Mouse (Mus musculus): ENCODE results near the gene Dhx58. TPM values are rescaled to one million over a fixed set of nuclear protein-coding genes. Genes with fewer than 3 reads are reported as not detected.

Gene Dhx58
- polyA plus RNA-seq, 1 experiment from 2014 or later = 3.1 TPM

DNA sequence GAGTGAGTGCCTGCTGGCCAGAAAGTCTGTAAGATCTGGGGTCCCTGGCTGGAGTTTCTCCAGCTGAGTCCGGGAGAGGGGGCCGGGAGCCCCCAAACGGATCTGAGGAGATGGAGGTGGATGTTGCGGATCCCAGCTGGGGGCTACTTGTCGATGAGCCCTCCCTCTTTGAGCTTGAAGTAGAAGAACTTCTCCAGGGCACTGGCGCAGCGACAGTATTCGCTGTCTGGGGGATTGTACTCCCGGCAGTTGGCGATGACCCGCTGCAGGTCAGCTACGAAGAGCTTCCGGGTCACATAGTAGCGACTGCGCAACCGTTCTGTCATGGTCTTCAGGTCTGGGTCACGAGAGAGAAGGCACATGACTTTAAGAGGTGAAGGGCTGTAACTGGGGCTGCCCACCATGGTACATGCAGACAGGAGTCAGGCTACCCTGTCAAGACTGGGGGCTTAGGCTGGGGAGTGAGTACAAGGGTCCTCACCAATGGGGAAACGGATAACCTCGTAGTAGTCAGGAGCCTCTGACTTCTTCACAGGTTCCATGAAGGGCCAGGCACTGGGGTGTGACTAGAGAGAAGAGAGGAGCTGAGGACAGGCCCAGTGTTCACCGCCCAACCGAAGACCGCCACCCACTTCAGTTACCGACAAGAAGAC lies 1.1 kb upstream of the Dhx58 start:
- DNase-seq (ENCODE audit: low spot score) = no peak
- H3K9me3 ChIP-seq (replicated peaks) = no peaks in the 10 kb centered on the region
- no peak overlapping the region for H3K4me3 ChIP-seq
- WGBS = 95% methylated on average over 23 of the region's 23 CpGs
- H3K4me1 ChIP-seq = peaks cover 39% of the 10 kb centered on the region
- H3K27me3 ChIP-seq (ENCODE audit: low read depth, poor library complexity, severe bottlenecking) = peaks cover 7% of the 10 kb centered on the region; the same call in 1 of the 2 replicates
- H3K36me3 ChIP-seq = peaks cover 60% of the 10 kb centered on the region
- H3K27ac ChIP-seq = no peak overlapping the region

DNA sequence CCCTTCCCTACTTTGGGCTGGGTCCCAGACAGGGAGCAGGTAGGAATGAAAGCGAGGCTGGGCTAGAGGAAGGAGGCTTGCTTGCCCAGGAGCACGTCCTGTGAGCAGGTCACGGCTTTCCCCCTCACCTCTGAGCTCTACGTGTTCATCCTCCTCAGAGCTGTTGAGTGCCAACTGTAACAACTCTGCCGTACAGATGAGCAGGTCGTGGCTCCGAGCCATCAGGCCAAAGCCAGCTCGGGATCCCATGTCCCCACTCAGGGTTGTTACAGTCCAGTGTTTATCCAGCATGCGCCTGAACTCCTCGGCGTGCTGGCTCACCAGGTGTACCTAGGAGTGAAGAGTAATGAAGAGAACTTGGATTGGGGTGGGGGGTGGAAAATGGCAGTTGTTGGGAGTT lies 705 bp downstream of the Dhx58 start:
- peaks cover 39% of the 10 kb centered on the region for H3K4me1 ChIP-seq
- DNase-seq (ENCODE audit: low spot score) = no peak
- no peak overlapping the region for H3K4me3 ChIP-seq
- peaks cover 41% of the 10 kb centered on the region for H3K36me3 ChIP-seq
- 67% methylated on average over 11 of the region's 11 CpGs for WGBS
- no peaks in the 10 kb centered on the region for H3K9me3 ChIP-seq (replicated peaks)
- H3K27ac ChIP-seq = no peak overlapping the region
- H3K27me3 ChIP-seq (ENCODE audit: low read depth, poor library complexity, severe bottlenecking) = peaks cover 7% of the 10 kb centered on the region; the same call in 1 of the 2 replicates

DNA sequence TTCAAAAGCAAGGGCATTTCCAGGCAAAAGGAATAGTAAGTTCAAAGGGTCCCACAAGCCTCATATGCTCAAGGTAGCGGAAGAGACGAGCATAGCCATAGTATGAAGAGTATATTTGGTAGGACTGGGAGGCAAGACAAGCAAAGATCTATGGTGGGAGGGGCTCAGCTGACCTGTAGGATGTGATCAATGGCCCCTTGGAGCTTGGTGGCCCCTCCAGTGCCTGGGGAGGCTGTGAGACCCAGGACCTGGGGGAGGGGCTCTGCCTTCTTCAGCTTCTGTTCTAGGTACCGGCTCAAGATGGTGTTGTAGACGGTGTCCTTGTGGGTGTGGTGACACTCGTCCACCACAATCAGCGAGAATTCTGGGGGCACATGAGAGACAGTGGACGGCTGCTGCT lies 1.2 kb downstream of the Dhx58 start:
- Histone ChIP-seq H3K27ac (no peak overlapping the region), H3K9me3 (replicated peaks) (no peaks in the 10 kb centered on the region), H3K36me3 (peaks cover 37% of the 10 kb centered on the region), H3K4me3 (peak overlapping the region; percentile 21; the same call in 1 of the 2 replicates), H3K27me3 (ENCODE audit: low read depth, poor library complexity, severe bottlenecking) (peaks cover 7% of the 10 kb centered on the region; the same call in 1 of the 2 replicates), H3K4me1 (peaks cover 39% of the 10 kb centered on the region)
- DNase-seq (ENCODE audit: low spot score) = no peak
- 43% methylated on average over 7 of the region's 7 CpGs for WGBS

DNA sequence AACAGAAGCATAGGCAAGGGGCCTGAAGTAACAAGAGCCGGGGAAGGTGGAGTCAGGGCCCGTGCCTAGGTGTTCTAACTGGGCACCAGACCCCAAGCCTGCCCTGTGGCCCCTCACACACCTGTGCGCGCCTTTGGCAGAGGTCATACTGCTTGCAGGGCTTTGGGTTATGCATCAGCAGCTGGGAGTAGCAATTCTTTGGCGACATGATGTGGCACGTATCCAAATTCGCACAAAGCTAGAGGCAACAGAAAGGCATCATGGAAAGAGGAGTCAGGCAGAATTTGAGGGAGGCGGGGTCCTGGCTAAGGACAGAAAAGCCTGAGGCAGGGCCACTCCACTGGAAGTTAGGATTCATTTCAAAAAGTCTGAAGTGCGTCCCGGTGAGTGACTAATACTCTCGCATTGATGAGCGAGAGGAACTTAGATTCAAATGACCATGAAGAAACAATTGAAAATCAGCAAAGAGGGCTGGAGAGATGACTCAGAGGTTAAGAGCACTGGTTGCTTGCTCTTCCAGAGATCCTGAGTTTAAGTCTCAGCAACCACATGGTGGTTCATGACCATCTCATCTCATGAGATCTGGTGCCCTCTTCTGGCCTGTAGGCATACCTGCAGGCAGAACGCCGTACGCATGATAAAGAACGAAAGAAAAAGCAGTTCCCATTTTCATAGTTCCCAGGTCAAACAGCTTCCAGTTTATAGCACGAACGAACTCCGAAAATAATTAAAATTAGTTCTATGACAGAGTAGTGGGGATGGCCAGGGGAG lies 1.8 kb downstream of the Dhx58 start:
- WGBS = 35% methylated on average over 19 of the region's 19 CpGs
- no peaks in the 10 kb centered on the region for H3K9me3 ChIP-seq (replicated peaks)
- H3K27ac ChIP-seq = no peak overlapping the region
- peak; percentile 72 for DNase-seq (ENCODE audit: low spot score)
- H3K27me3 ChIP-seq (ENCODE audit: low read depth, poor library complexity, severe bottlenecking) = peaks cover 7% of the 10 kb centered on the region; the same call in 1 of the 2 replicates
- peak overlapping the region; percentile 21; the same call in 1 of the 2 replicates for H3K4me3 ChIP-seq
- peaks cover 30% of the 10 kb centered on the region for H3K36me3 ChIP-seq
- H3K4me1 ChIP-seq = peaks cover 39% of the 10 kb centered on the region

DNA sequence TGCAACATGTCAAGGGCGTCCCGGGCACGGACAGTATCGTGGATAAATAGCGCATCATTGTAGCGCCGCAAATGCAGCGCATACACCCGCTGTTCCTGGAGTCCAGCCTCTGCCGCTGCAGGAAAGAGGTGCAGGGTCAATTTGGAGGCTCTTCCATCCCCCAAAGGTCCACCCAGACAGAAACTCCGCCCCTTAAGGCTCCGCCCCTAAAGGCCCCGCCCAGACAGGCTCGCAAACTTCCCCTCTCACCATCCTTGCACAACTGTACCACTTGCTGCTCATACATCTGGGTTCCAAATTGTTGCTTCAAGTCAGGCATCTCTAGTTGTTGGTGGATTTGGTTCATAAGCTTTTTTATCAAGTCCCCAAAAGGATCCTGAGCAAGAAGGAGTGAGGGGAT lies 2.8 kb downstream of the Dhx58 start:
- DNase-seq (ENCODE audit: low spot score) = peak; percentile 57
- Histone ChIP-seq H3K9me3 (replicated peaks) (no peaks in the 10 kb centered on the region), H3K27ac (no peak overlapping the region), H3K4me3 (peak overlapping the region; percentile 40), H3K36me3 (peaks cover 21% of the 10 kb centered on the region), H3K4me1 (peaks cover 39% of the 10 kb centered on the region), H3K27me3 (ENCODE audit: low read depth, poor library complexity, severe bottlenecking) (peaks cover 7% of the 10 kb centered on the region; the same call in 1 of the 2 replicates)
- WGBS = 3% methylated on average over 14 of the region's 14 CpGs

DNA sequence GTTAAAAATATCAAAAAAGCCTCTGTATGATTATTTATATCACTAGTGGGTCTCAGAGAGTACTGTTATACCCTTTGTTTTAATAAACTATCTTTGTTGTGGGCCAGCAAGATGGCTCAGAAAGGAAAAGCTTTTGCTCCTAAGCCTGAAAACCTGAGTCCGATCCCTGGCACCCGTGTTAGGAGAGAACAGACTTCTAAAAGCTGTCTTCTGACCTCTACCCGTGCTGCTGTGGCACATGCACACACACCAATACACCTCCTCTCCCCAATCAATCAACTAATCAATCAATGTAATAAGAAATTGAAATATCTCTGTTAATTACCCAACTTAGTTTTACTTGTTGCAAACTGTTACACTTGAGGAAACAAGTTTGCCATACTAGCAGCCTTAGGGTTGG lies 3.4 kb downstream of the Dhx58 start:
- H3K4me3 ChIP-seq = no peak overlapping the region

DNA sequence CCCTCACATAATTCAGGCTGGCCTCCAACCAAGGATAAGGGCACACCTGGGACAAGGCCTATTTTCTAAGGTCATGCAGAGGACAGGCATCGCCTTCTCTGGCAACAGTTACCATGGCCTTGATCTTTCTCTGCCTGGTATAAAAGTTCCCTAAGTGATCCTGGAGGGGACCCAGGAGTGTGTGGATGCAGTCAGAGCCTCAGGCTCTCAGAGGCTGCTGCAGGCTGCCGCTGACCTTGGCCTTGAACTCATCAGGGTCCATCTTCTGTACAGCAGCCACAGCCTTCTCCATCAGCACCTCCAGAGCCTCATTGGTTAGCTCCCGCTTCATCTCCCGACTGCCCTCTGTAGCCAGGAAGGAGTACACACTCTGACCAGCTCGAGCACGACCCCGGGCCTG lies 6.2 kb downstream of the Dhx58 start:
- Histone ChIP-seq H3K4me1 (peaks cover 28% of the 10 kb centered on the region), H3K27me3 (ENCODE audit: low read depth, poor library complexity, severe bottlenecking) (peaks cover 17% of the 10 kb centered on the region), H3K4me3 (no peak overlapping the region), H3K9me3 (replicated peaks) (no peaks in the 10 kb centered on the region), H3K27ac (no peak overlapping the region), H3K36me3 (no peaks in the 10 kb centered on the region)
- 72% methylated on average over 7 of the region's 7 CpGs for WGBS
- DNase-seq (ENCODE audit: low spot score) = no peak

More for the DNA sequence above, 3.4 kb downstream of the Dhx58 start:
- Histone ChIP-seq H3K27me3 (ENCODE audit: low read depth, poor library complexity, severe bottlenecking) (peaks cover 7% of the 10 kb centered on the region; the same call in 1 of the 2 replicates), H3K27ac (no peak overlapping the region), H3K9me3 (replicated peaks) (no peaks in the 10 kb centered on the region), H3K36me3 (peaks cover 15% of the 10 kb centered on the region), H3K4me1 (peaks cover 39% of the 10 kb centered on the region)
- DNase-seq (ENCODE audit: low spot score) = no peak
- WGBS = 75% methylated on average over 3 of the region's 3 CpGs

DNA sequence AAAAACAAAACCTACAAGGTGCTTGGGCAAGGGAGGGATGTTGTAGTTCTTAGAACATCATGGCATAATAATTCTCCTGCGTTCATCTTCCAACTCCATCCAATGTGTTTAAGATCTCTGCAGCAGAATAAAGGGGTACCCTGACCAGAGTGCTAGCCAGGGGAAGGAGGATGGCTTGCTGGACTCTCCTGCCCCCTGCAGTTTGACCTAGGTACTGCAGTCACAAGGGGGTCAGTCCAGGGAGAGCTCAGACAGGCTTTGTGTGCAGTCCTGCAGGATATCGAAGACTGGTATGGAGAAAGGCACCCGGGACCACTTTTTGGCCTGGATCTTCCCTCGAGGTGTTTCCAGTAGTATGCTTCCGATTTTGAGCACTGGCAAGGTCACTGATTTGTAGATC lies 9.1 kb downstream of the Dhx58 start:
- Histone ChIP-seq H3K9me3 (replicated peaks) (no peaks in the 10 kb centered on the region), H3K27ac (no peak overlapping the region), H3K4me1 (peaks cover 20% of the 10 kb centered on the region), H3K36me3 (no peaks in the 10 kb centered on the region), H3K27me3 (ENCODE audit: low read depth, poor library complexity, severe bottlenecking) (peaks cover 40% of the 10 kb centered on the region), H3K4me3 (no peak overlapping the region)
- 50% methylated on average over 5 of the region's 5 CpGs for WGBS
- DNase-seq (ENCODE audit: low spot score) = peak; percentile 87

DNA sequence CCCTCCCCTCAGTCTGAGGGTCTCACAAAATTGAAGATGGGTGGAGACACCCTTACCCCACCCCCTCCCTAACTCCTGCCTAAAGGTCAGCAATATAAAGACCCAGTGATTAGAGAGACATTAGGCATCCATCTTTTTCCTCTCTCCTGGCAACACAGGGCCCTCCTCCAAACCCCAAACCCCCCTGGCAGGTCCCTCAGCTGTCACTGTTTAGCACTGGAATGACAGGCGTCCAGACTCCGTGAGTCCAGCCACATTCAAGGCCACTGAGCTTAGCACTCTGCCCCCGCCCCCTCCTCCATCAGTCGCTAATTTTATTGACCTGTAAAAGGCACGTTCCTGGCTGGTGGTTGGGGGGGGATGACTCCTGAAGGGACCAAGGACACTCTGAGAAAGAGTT lies 10.9 kb downstream of the Dhx58 start:
- Histone ChIP-seq H3K36me3 (no peaks in the 10 kb centered on the region), H3K4me1 (peaks cover 20% of the 10 kb centered on the region), H3K4me3 (no peak overlapping the region), H3K27me3 (ENCODE audit: low read depth, poor library complexity, severe bottlenecking) (peaks cover 43% of the 10 kb centered on the region), H3K9me3 (replicated peaks) (no peaks in the 10 kb centered on the region), H3K27ac (no peak overlapping the region)
- WGBS = 15% methylated on average over 5 of the region's 5 CpGs
- no peak for DNase-seq (ENCODE audit: low spot score)

DNA sequence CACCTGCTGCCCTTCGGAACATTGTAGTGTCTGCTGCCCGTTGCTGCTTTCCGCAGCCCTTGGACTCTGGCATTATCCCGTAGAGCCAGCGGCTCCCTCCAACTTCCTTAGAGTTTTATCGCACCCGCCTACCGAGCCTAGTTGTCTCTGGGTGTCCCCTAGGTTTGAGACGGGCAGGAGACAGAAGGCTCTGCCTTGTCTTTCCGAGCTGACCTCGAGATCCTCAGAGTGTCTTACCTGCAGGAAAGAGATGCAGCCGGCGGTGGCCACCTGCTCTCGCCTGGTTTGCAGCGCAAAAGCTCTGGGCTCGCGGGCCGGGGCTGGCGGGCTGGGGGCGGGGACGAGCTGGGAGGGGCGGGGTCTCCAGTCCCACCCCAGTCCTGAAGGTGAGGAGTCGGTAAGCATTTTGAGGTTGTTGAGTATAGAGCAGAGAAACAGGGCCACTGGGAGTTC lies 11.9 kb downstream of the Dhx58 start, which contains the start of gene Zfp385c:
TSS of gene Zfp385c (minus strand) at position 292 of the 453 bp plus-strand sequence.
- Histone ChIP-seq H3K4me3 (peak within 1 kb of the TSS; percentile 45), H3K9me3 (replicated peaks) (no peaks in the 10 kb centered on the region), H3K27me3 (ENCODE audit: low read depth, poor library complexity, severe bottlenecking) (peaks cover 43% of the 10 kb centered on the region), H3K36me3 (no peaks in the 10 kb centered on the region), H3K4me1 (peaks cover 20% of the 10 kb centered on the region), H3K27ac (no peak within 1 kb of the TSS)
- DNase-seq (ENCODE audit: low spot score) = peak; percentile 54
- 2% methylated on average over 23 of the region's 23 CpGs for WGBS

DNA sequence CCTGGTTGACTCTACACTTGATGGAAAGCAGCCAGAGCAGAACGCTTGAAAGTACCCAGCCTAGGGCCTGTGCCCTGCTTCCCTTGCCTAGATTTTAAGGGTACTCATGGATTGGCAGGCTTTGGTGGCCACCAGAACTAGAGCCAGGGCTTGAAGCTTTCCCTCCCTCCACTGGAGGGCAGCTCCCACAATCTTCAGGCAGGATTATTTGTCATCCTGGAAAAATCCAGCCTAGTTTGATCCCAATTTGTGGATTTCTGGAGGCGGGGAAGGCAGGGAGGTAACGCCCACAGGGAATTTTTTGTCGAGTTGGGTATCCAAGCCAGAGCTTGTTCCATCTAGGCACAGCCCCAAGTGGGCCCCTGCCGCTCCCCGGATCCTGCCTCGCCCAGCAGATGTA lies 13.7 kb downstream of the Dhx58 start:
- no peak for DNase-seq (ENCODE audit: low spot score)
- Histone ChIP-seq H3K4me3 (no peak overlapping the region), H3K27ac (no peak overlapping the region), H3K4me1 (peaks cover 20% of the 10 kb centered on the region), H3K9me3 (replicated peaks) (no peaks in the 10 kb centered on the region), H3K27me3 (ENCODE audit: low read depth, poor library complexity, severe bottlenecking) (peaks cover 43% of the 10 kb centered on the region), H3K36me3 (no peaks in the 10 kb centered on the region)
- WGBS = 80% methylated on average over 7 of the region's 7 CpGs

DNA sequence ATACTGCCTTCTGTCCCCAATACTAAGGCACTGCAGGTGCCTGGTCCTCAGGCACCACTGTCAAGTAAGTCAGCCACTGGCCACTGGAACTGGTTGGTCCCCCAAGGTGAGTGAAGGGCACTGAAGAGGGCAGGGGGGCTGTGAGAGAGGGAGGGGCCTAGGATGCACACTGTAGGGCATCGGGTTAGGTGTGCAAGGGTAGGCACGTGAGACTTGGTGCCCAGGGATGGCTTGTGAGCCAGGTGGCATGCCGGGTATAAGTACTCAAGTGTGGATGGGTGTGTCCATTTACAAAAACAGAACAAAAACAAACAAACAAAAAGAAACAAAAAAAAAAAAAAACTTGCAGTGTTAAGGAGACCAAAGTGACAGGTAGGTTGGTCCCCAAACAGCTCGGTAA lies 15.6 kb downstream of the Dhx58 start:
- peaks cover 39% of the 10 kb centered on the region for H3K27me3 ChIP-seq (ENCODE audit: low read depth, poor library complexity, severe bottlenecking)
- H3K9me3 ChIP-seq (replicated peaks) = no peaks in the 10 kb centered on the region
- H3K4me1 ChIP-seq = peaks cover 18% of the 10 kb centered on the region
- WGBS = 81% methylated on average over 4 of the region's 4 CpGs
- DNase-seq (ENCODE audit: low spot score) = no peak
- H3K36me3 ChIP-seq = no peaks in the 10 kb centered on the region
- H3K4me3 ChIP-seq = no peak overlapping the region
- no peak overlapping the region for H3K27ac ChIP-seq

DNA sequence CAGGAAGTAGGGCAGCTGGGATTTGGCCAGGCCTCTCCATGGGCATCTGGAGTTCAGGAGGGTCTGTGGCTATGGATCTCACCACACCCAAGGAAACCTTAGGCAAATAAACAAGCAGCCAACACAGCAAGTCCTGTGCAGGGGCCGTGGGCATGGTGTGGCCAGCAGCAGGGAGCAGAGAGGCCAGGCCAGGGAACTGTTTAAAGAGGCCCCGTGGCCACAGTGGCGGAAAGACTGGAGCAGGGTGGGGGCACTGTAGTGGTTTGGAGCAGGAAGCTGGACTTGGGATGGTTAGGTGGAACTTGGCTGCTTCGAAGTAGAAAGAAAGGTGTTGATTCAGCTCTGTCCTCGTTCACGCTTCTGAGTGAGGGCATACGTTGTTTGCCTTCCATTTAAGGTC lies 16.8 kb downstream of the Dhx58 start:
- Histone ChIP-seq H3K9me3 (replicated peaks) (no peaks in the 10 kb centered on the region), H3K36me3 (no peaks in the 10 kb centered on the region)
- WGBS = 82% methylated on average over 7 of the region's 7 CpGs

More for the DNA sequence above, 16.8 kb downstream of the Dhx58 start:
- Histone ChIP-seq H3K4me1 (peaks cover 6% of the 10 kb centered on the region), H3K27ac (no peak overlapping the region), H3K27me3 (ENCODE audit: low read depth, poor library complexity, severe bottlenecking) (peaks cover 27% of the 10 kb centered on the region), H3K4me3 (no peak overlapping the region)
- no peak for DNase-seq (ENCODE audit: low spot score)

Data from limb, embryonic 10.5 days (tissue).